Comparison of ENCODE assay signal across 21 mouse cellular contexts in the genomic region with DNA sequence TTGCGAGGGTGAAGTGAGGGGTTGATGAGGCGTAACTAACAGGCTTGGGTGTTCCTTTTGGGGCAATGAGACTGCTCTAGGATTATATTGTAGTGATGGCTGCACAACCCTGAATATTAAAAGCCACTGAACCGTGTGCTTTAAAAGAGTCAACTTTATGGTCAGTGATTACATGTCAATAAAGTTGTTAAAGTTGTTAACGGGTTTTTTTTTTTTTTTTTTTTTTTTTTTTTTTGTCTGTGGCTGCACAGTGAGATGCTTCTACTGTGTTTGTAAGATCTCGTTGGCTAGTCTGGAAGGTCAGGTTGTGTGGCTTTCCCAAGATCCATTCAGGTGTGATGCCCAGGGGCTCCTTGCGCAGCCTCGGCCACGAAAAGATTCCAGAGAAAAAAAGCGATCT. TPM values are rescaled to one million over a fixed set of nuclear protein-coding genes. Genes with fewer than 3 reads are reported as not detected.
DNase-seq lines count a peak whose midpoint lies in the region; ATAC-seq lines count a peak whose summit lies in the region.
"Had no signal": no experiment of that assay in that cellular context is flagged by ENCODE, and none has a peak within 500 bp of the region (broad histone marks: within the 10 kb centered on the region; RNA-seq: fewer than 3 reads in every experiment).

No protein-coding gene starts in this region.

- peak overlapping the region; percentile 2; the same call in 1 of the 2 replicates for H3K4me3 ChIP-seq in kidney, embryonic 14.5 days (ENCODE audit: low read length)
- no peak overlapping the region for H3K4me3 ChIP-seq in neural tube, embryonic 12.5 days
- H3K4me3 ChIP-seq in embryonic facial prominence, embryonic 15.5 days (replicated peaks) = no peak overlapping the region
- H3K4me3 ChIP-seq in neural tube, embryonic 15.5 days (replicated peaks) = no peak overlapping the region
- H3K4me3 ChIP-seq in forebrain, embryonic 14.5 days (ENCODE audit: low read depth, low read length) = no peak overlapping the region
- H3K4me3 ChIP-seq: erythroblast, embryonic 14.5 days; forebrain, embryonic 15.5 days; hindbrain, embryonic 15.5 days; megakaryocyte, embryonic 14.5 days had no signal

- peaks cover 24% of the 10 kb centered on the region for H3K36me3 ChIP-seq in kidney, embryonic 14.5 days (ENCODE audit: control insufficient read depth, insufficient read depth, low read length)
- H3K36me3 ChIP-seq in neural tube, embryonic 12.5 days = peaks cover 29% of the 10 kb centered on the region
- H3K36me3 ChIP-seq in embryonic facial prominence, embryonic 15.5 days = peaks cover 19% of the 10 kb centered on the region
- peaks cover 28% of the 10 kb centered on the region for H3K36me3 ChIP-seq in neural tube, embryonic 15.5 days
- peaks cover 27% of the 10 kb centered on the region for H3K36me3 ChIP-seq in forebrain, embryonic 14.5 days (ENCODE audit: control insufficient read depth, insufficient read depth, low read length)

- peak overlapping the region; percentile 25 for H3K4me2 ChIP-seq in kidney, embryonic 14.5 days (replicated peaks; ENCODE audit: low read depth, low read length)
- H3K4me2 ChIP-seq in neural tube, embryonic 12.5 days (replicated peaks) = peak overlapping the region; percentile 39
- H3K4me2 ChIP-seq in embryonic facial prominence, embryonic 15.5 days (replicated peaks) = peak overlapping the region; percentile 17; the same call in 1 of the 2 replicates
- H3K4me2 ChIP-seq in neural tube, embryonic 15.5 days = peak overlapping the region; percentile 34
- H3K4me2 ChIP-seq in forebrain, embryonic 14.5 days (ENCODE audit: low read length) = no peak overlapping the region
- H3K4me2 ChIP-seq: forebrain, embryonic 15.5 days; hindbrain, embryonic 15.5 days; liver, embryonic 11.5 days had no signal

- H3K9ac ChIP-seq in kidney, embryonic 14.5 days (ENCODE audit: low read depth, low read length) = 0 out of 2 replicates have a peak overlapping the region, but pooled peaks have one; percentile 29
- no peak overlapping the region for H3K9ac ChIP-seq in neural tube, embryonic 12.5 days
- no peak overlapping the region for H3K9ac ChIP-seq in embryonic facial prominence, embryonic 15.5 days
- H3K9ac ChIP-seq in neural tube, embryonic 15.5 days (replicated peaks) = no peak overlapping the region
- no peak overlapping the region for H3K9ac ChIP-seq in forebrain, embryonic 14.5 days (ENCODE audit: low read length)
- H3K9ac ChIP-seq: forebrain, embryonic 15.5 days; hindbrain, embryonic 15.5 days had no signal

- no peaks in the 10 kb centered on the region for H3K9me3 ChIP-seq in kidney, embryonic 14.5 days (ENCODE audit: control insufficient read depth, low read length)
- no peaks in the 10 kb centered on the region for H3K9me3 ChIP-seq in neural tube, embryonic 12.5 days
- no peaks in the 10 kb centered on the region for H3K9me3 ChIP-seq in embryonic facial prominence, embryonic 15.5 days (replicated peaks)
- H3K9me3 ChIP-seq in neural tube, embryonic 15.5 days (replicated peaks) = no peaks in the 10 kb centered on the region
- no peaks in the 10 kb centered on the region for H3K9me3 ChIP-seq in forebrain, embryonic 14.5 days (replicated peaks; ENCODE audit: control insufficient read depth, low read length)
- H3K9me3 ChIP-seq: forebrain, embryonic 15.5 days; G1E; hindbrain, embryonic 15.5 days; megakaryocyte, embryonic 14.5 days had no signal

- no peak for DNase-seq in kidney, adult 9 months
- no peak for DNase-seq in neural tube, embryonic 10.5 days (ENCODE audit: extremely low spot score, low spot score)
- DNase-seq in forebrain, embryonic 14.5 days (ENCODE audit: low spot score) = no peak
- DNase-seq: cerebellum, adult 9-11 months; heart, postnatal 14 days; kidney, postnatal 14 days; layer of hippocampus, adult 9-11 months; right cerebral cortex, postnatal 14 days; thymus, postnatal 4 days had no signal

- H3K27me3 ChIP-seq in kidney, embryonic 14.5 days (ENCODE audit: control insufficient read depth, insufficient read depth, low read length) = peaks cover 22% of the 10 kb centered on the region; the same call in 1 of the 2 replicates
- H3K27me3 ChIP-seq in neural tube, embryonic 12.5 days (replicated peaks) = peaks cover 12% of the 10 kb centered on the region; the same call in 1 of the 2 replicates
- peaks cover 5% of the 10 kb centered on the region; the same call in 1 of the 2 replicates for H3K27me3 ChIP-seq in embryonic facial prominence, embryonic 15.5 days
- H3K27me3 ChIP-seq in neural tube, embryonic 15.5 days (replicated peaks) = peaks cover 35% of the 10 kb centered on the region
- no peaks in the 10 kb centered on the region for H3K27me3 ChIP-seq in forebrain, embryonic 14.5 days (replicated peaks; ENCODE audit: control insufficient read depth, insufficient read depth, low read length)

- no peak overlapping the region for H3K27ac ChIP-seq in kidney, embryonic 14.5 days (ENCODE audit: low read depth, low read length)
- H3K27ac ChIP-seq in neural tube, embryonic 12.5 days = no peak overlapping the region
- H3K27ac ChIP-seq in embryonic facial prominence, embryonic 15.5 days (replicated peaks) = no peak overlapping the region
- no peak overlapping the region for H3K27ac ChIP-seq in neural tube, embryonic 15.5 days (replicated peaks)
- H3K27ac ChIP-seq in forebrain, embryonic 14.5 days (ENCODE audit: low read depth, low read length) = no peak overlapping the region
- H3K27ac ChIP-seq: forebrain, embryonic 15.5 days; hindbrain, embryonic 15.5 days had no signal

- WGBS in kidney, embryonic 14.5 days = 16% methylated on average over 9 of the region's 9 CpGs
- 34% methylated on average over 9 of the region's 9 CpGs for WGBS in neural tube, embryonic 12.5 days
- WGBS in embryonic facial prominence, embryonic 15.5 days = 60% methylated on average over 9 of the region's 9 CpGs
- WGBS in neural tube, embryonic 15.5 days = 21% methylated on average over 9 of the region's 9 CpGs
- WGBS in forebrain, embryonic 14.5 days = 56% methylated on average over 9 of the region's 9 CpGs

- peaks cover 2% of the 10 kb centered on the region for H3K4me1 ChIP-seq in kidney, embryonic 14.5 days (ENCODE audit: control insufficient read depth, insufficient read depth, low read length)
- H3K4me1 ChIP-seq in neural tube, embryonic 12.5 days = no peaks in the 10 kb centered on the region
- peaks cover 12% of the 10 kb centered on the region; the same call in 1 of the 2 replicates for H3K4me1 ChIP-seq in embryonic facial prominence, embryonic 15.5 days
- H3K4me1 ChIP-seq in neural tube, embryonic 15.5 days = 0 out of 2 replicates have a peak, but pooled peaks cover 5% of the 10 kb centered on the region
- H3K4me1 ChIP-seq in forebrain, embryonic 14.5 days (ENCODE audit: control insufficient read depth, insufficient read depth, low read length) = no peaks in the 10 kb centered on the region

- 0 out of 2 replicates have a peak, but pooled peaks have one; percentile 7 for ATAC-seq in kidney, embryonic 14.5 days (ENCODE audit: low FRiP score, low TSS enrichment)
- no peak for ATAC-seq in neural tube, embryonic 12.5 days (ENCODE audit: low FRiP score, low read depth)
- ATAC-seq in embryonic facial prominence, embryonic 15.5 days (ENCODE audit: insufficient number of reproducible peaks, low FRiP score, low TSS enrichment, low read depth) = no peak
- ATAC-seq in neural tube, embryonic 15.5 days (ENCODE audit: low FRiP score) = no peak
- ATAC-seq in forebrain, embryonic 14.5 days = no peak
- ATAC-seq: forebrain, embryonic 15.5 days; lung, postnatal 0 days; midbrain, embryonic 16.5 days had no signal

RNA-seq across cellular contexts. Expression of a gene that starts 9.2 kb away (rescaled TPM):
- polyA plus RNA-seq in kidney, embryonic 14.5 days (2014; fragmentation: Nextera tagmentation; extraction: Ambion mirVana) = 77.3 and 90.1 TPM in 2 replicates
- 82.6 and 85.0 TPM in 2 replicates for polyA plus RNA-seq in neural tube, embryonic 12.5 days (2016; fragmentation: Nextera tagmentation; extraction: Ambion mirVana)
- polyA plus RNA-seq in embryonic facial prominence, embryonic 15.5 days (2015; fragmentation: Nextera tagmentation; extraction: Ambion mirVana) = 77.8 and 83.6 TPM in 2 replicates
- polyA plus RNA-seq in neural tube, embryonic 15.5 days (2015; fragmentation: Nextera tagmentation; extraction: Ambion mirVana) = 55.7 and 62.0 TPM in 2 replicates
- polyA plus RNA-seq in forebrain, embryonic 14.5 days (2014; fragmentation: Nextera tagmentation; extraction: Ambion mirVana) = 68.1 and 72.7 TPM in 2 replicates

RNA-seq across cellular contexts. Expression of a gene that starts 16.5 kb away (rescaled TPM):
- 339 and 370 TPM in 2 replicates for polyA plus RNA-seq in kidney, embryonic 14.5 days (2014; fragmentation: Nextera tagmentation; extraction: Ambion mirVana)
- polyA plus RNA-seq in neural tube, embryonic 12.5 days (2016; fragmentation: Nextera tagmentation; extraction: Ambion mirVana) = 470 and 511 TPM in 2 replicates
- 505 and 540 TPM in 2 replicates for polyA plus RNA-seq in embryonic facial prominence, embryonic 15.5 days (2015; fragmentation: Nextera tagmentation; extraction: Ambion mirVana)
- 460 and 502 TPM in 2 replicates for polyA plus RNA-seq in neural tube, embryonic 15.5 days (2015; fragmentation: Nextera tagmentation; extraction: Ambion mirVana)
- polyA plus RNA-seq in forebrain, embryonic 14.5 days (2014; fragmentation: Nextera tagmentation; extraction: Ambion mirVana) = 363 and 474 TPM in 2 replicates

RNA-seq across cellular contexts. Expression of a gene that starts 25.1 kb away (rescaled TPM):
- polyA plus RNA-seq in kidney, embryonic 14.5 days (2014; fragmentation: Nextera tagmentation; extraction: Ambion mirVana) = 156 and 163 TPM in 2 replicates
- polyA plus RNA-seq in neural tube, embryonic 12.5 days (2016; fragmentation: Nextera tagmentation; extraction: Ambion mirVana) = 179 and 183 TPM in 2 replicates
- polyA plus RNA-seq in embryonic facial prominence, embryonic 15.5 days (2015; fragmentation: Nextera tagmentation; extraction: Ambion mirVana) = 190 and 193 TPM in 2 replicates
- 198 and 218 TPM in 2 replicates for polyA plus RNA-seq in neural tube, embryonic 15.5 days (2015; fragmentation: Nextera tagmentation; extraction: Ambion mirVana)
- 166 and 178 TPM in 2 replicates for polyA plus RNA-seq in forebrain, embryonic 14.5 days (2014; fragmentation: Nextera tagmentation; extraction: Ambion mirVana)
